Mouse (Mus musculus): ENCODE data around the gene Xlr4c. TPM values are rescaled to one million over a fixed set of nuclear protein-coding genes. Genes with fewer than 3 reads are reported as not detected.
A peak's percentile ranks its signal among the peaks of the same experiment; 100 is the strongest.
"Not testable (repeated sequence)": the region's sequence is repeated elsewhere in the genome, so short reads cannot be mapped to it uniquely, and the experiment has no call there.

Xlr4c gene
- polyA plus RNA-seq (2015; fragmentation: Nextera tagmentation; extraction: Ambion mirVana), result 0.50 TPM in 1 of 2 replicates, not detected in the other

- not testable (repeated sequence) for ATAC-seq; H3K27me3 ChIP-seq (replicated peaks; ENCODE audit: insufficient read depth, low read length); H3K36me3 ChIP-seq (ENCODE audit: insufficient read depth, low read length); H3K27ac ChIP-seq (ENCODE audit: low read length); H3K9ac ChIP-seq (replicated peaks; ENCODE audit: low read depth); H3K4me1 ChIP-seq (ENCODE audit: insufficient read depth, low read depth, low read length); H3K4me2 ChIP-seq (replicated peaks; ENCODE audit: low read depth, low read length); H3K9me3 ChIP-seq (ENCODE audit: low read length); DNase-seq (ENCODE audit: low spot score); H3K4me3 ChIP-seq (ENCODE audit: low read depth, low read length)
- WGBS, result 90% methylated on average over 11 of the region's 14 CpGs
Measured at GRCm38 (mm10) chrX:73242821-73243325, at the start of gene Xlr4c. Gene Xlr4c, minus strand, starts transcription at chrX:73243130.

DNA sequence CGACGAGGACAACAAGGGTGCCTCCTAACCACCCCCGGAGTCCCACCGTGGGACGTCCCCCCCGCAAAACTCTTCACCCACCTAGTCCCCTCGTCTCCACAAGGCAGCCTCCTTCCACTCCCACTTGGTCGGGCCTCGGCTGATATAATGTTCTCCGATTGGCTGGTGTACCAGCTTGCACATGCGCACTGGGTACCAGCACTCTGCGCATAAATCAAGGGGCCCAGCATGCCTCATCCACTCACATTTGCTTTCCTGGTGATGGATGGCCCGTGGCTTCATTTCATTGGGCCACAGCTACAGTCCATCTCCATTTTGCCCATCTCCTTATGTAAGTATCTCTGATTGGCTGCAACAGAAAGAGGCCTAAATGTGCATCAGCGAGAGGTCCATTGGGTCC is 22.3 kb upstream of the Xlr4c start, which contains the start of gene Xlr3c:
Gene Xlr3c, minus strand, starts transcription at position 121 of the 400 bp plus-strand sequence.
- not testable (repeated sequence) for ATAC-seq; H3K36me3 ChIP-seq (ENCODE audit: insufficient read depth, low read length); H3K4me3 ChIP-seq (ENCODE audit: low read depth, low read length); DNase-seq (ENCODE audit: low spot score); H3K4me2 ChIP-seq (replicated peaks; ENCODE audit: low read depth, low read length); H3K4me1 ChIP-seq (ENCODE audit: insufficient read depth, low read depth, low read length); H3K9me3 ChIP-seq (ENCODE audit: low read length); H3K27ac ChIP-seq (ENCODE audit: low read length); H3K27me3 ChIP-seq (replicated peaks; ENCODE audit: insufficient read depth, low read length); H3K9ac ChIP-seq (replicated peaks; ENCODE audit: low read depth)
- WGBS, result 92% methylated on average over 14 of the region's 14 CpGs

DNA sequence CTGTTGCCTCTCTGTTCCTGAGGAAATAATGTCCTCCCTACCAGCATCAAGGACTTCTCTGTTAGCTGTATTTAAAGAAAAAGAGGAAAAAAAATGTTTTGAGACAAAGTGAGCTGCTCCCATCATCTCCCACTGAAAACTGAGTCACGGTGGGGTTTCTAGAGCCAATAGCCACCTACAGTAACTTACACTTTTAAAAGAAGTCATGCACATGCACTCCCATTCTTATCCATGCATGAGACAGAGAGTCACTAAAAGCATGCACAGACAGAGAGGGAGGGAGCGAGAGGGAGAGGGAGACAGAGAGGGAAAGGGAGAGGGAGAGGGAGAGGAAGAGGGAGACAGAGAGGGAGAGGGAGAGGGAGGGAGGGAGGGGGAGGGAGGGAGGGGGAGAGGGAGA is 19.5 kb upstream of the Xlr4c start:
- not testable (repeated sequence) for ATAC-seq; H3K9me3 ChIP-seq (ENCODE audit: low read length); H3K4me1 ChIP-seq (ENCODE audit: insufficient read depth, low read depth, low read length); H3K4me2 ChIP-seq (replicated peaks; ENCODE audit: low read depth, low read length); DNase-seq (ENCODE audit: low spot score); H3K27me3 ChIP-seq (replicated peaks; ENCODE audit: insufficient read depth, low read length); H3K9ac ChIP-seq (replicated peaks; ENCODE audit: low read depth); H3K4me3 ChIP-seq (ENCODE audit: low read depth, low read length); H3K36me3 ChIP-seq (ENCODE audit: insufficient read depth, low read length); H3K27ac ChIP-seq (ENCODE audit: low read length)
- WGBS, result 88% methylated on average over 1 of the region's 2 CpGs

DNA sequence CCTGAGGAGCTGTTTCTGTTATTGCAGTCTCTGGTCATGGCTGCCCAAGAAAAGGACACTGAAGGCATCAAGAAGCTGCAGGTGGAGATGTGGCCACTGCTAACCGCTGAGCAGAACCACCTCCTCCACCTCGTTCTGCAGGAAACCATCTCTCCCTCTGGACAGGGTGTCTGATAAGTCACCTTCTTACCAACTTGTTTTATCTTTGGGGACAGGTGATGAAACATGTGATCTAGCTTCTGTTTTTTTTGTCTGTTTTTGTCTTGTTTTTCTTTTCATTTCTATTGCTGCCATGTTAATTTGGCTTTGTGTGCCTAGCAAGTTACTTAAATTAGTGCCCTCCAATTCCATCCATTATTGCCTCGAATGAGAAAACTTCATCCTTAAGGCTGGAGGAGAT is 13.6 kb downstream of the Xlr4c start:
- Histone ChIP-seq H3K4me3 (ENCODE audit: low read depth, low read length) (peak overlapping the region; percentile 52), H3K36me3 (ENCODE audit: insufficient read depth, low read length) (no peaks in the 10 kb centered on the region), H3K27me3 (replicated peaks; ENCODE audit: insufficient read depth, low read length) (0 out of 2 replicates have a peak, but pooled peaks cover 2% of the 10 kb centered on the region), H3K9ac (replicated peaks; ENCODE audit: low read depth) (no peak overlapping the region), H3K9me3 (ENCODE audit: low read length) (no peaks in the 10 kb centered on the region), H3K4me1 (ENCODE audit: insufficient read depth, low read depth, low read length) (no peaks in the 10 kb centered on the region), H3K4me2 (replicated peaks; ENCODE audit: low read depth, low read length) (peak overlapping the region; percentile 74), H3K27ac (ENCODE audit: low read length) (no peak overlapping the region)
- DNase-seq (ENCODE audit: low spot score) (peak; percentile 3), ATAC-seq (no peak)
- 27% methylated on average over 3 of the region's 3 CpGs for whole genome bisulfite sequencing
- TF ChIP-seq EP300 (IDR thresholded peaks at IDR 0.05), result no peak
- no peak for TF ChIP-seq CTCF (IDR thresholded peaks at IDR 0.05)

DNA sequence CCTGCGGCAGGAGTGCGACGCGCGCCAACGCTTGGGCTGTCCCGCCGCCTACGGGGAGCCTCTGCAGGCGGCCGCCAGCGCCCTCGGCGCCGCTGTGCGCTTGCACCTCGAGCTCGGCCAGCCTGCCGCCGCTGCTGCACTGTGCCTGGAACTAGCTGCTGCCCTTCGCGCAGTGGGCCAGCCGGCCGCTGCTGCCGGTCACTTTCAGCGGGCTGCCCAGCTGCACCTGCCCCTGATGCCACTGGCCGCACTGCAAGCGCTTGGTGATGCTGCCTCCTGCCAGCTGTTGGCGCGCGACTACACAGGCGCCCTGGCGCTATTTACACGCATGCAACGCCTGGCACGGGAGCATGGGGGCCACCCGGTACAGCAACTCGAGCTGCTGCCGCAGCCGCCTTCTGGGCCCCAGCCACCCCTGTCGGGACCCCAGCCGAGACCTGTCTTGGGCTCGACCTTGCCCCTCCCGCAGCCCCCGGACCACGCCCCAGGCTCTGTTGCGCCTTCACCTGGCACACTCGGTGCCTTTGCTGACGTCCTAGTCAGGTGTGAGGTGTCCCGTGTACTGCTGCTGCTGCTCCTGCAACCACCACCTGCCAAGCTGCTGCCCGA is 14.2 kb downstream of the Xlr4c start:
- Histone ChIP-seq H3K4me3 (ENCODE audit: low read depth, low read length) (peak overlapping the region; percentile 52), H3K27me3 (replicated peaks; ENCODE audit: insufficient read depth, low read length) (0 out of 2 replicates have a peak, but pooled peaks cover 2% of the 10 kb centered on the region), H3K4me1 (ENCODE audit: insufficient read depth, low read depth, low read length) (no peaks in the 10 kb centered on the region), H3K9me3 (ENCODE audit: low read length) (no peaks in the 10 kb centered on the region), H3K36me3 (ENCODE audit: insufficient read depth, low read length) (no peaks in the 10 kb centered on the region), H3K27ac (ENCODE audit: low read length) (peak overlapping the region; percentile 90), H3K9ac (replicated peaks; ENCODE audit: low read depth) (peak overlapping the region; percentile 39; the same call in 1 of the 2 replicates), H3K4me2 (replicated peaks; ENCODE audit: low read depth, low read length) (peak overlapping the region; percentile 74)
- TF ChIP-seq EP300 (IDR thresholded peaks at IDR 0.05) (no peak), CTCF (IDR thresholded peaks at IDR 0.05) (peak; percentile 29)
- ATAC-seq (peak; percentile 55), DNase-seq (ENCODE audit: low spot score) (peak; percentile 47)
- 20% methylated on average over 26 of the region's 51 CpGs for WGBS

GRCm38 (mm10) chrX:73227914-73228605 is 14.9 kb downstream of the Xlr4c start, which contains the start of gene F8a:
Gene F8a, plus strand, starts transcription at chrX:73228291.
- peak within 1 kb of the TSS; percentile 90 for H3K27ac ChIP-seq (ENCODE audit: low read length)
- 10% methylated on average over 31 of the region's 39 CpGs for WGBS
- peak within 1 kb of the TSS; percentile 39; the same call in 1 of the 2 replicates for H3K9ac ChIP-seq (replicated peaks; ENCODE audit: low read depth)
- no peaks in the 10 kb centered on the region for H3K36me3 ChIP-seq (ENCODE audit: insufficient read depth, low read length)
- peak within 1 kb of the TSS; percentile 74 for H3K4me2 ChIP-seq (replicated peaks; ENCODE audit: low read depth, low read length)
- TF ChIP-seq CTCF (IDR thresholded peaks at IDR 0.05), result no peak
- TF ChIP-seq EP300 (IDR thresholded peaks at IDR 0.05), result no peak; the same call in 1 of the 2 replicates
- H3K27me3 ChIP-seq (replicated peaks; ENCODE audit: insufficient read depth, low read length), result 0 out of 2 replicates have a peak, but pooled peaks cover 2% of the 10 kb centered on the region
- no peaks in the 10 kb centered on the region for H3K4me1 ChIP-seq (ENCODE audit: insufficient read depth, low read depth, low read length)
- peak; percentile 90 for DNase-seq (ENCODE audit: low spot score)
- peak; percentile 96 for ATAC-seq
- no peaks in the 10 kb centered on the region for H3K9me3 ChIP-seq (ENCODE audit: low read length)
- H3K4me3 ChIP-seq (ENCODE audit: low read depth, low read length), result peak within 1 kb of the TSS; percentile 52

Measured in lung, postnatal 0 days (tissue).